Mouse (Mus musculus) kidney, postnatal 0 days (tissue): ENCODE results near the gene Aldh9a1. TPM values are rescaled to one million over a fixed set of nuclear protein-coding genes. Genes with fewer than 3 reads are reported as not detected.
A peak's percentile ranks its signal among the peaks of the same experiment; 100 is the strongest.

Experiments used
- ATAC-seq: fragments of 200-750 bp; cut with Nextera tagmentation; replicated peaks from 2 replicates; pipeline ENCODE4 v1.8.0; 2017; ENCODE audit warnings: low read depth, moderate number of reproducible peaks, moderate TSS enrichment, moderate library complexity; ENCODE audit not compliant: low FRiP score
- DNase-seq: peaks from one replicate; pipeline ENCODE4 v3.0.0-alpha.2; 2016; ENCODE audit warnings: low spot score
- H3K27ac ChIP-seq: fragments of 300-500 bp; sonication (generic); 2 replicates; pipeline ENCODE4 v1.5.1; 2014; ENCODE audit warnings: mild to moderate bottlenecking
- H3K27me3 ChIP-seq: fragments of 300-500 bp; sonication (generic); 2 replicates; pipeline ENCODE4 v1.6.1; 2014; ENCODE audit warnings: low read length, mixed read lengths; ENCODE audit not compliant: insufficient read depth
- H3K36me3 ChIP-seq: fragments of 300-500 bp; sonication (generic); 2 replicates; pipeline ENCODE4 v1.6.1; 2014; ENCODE audit warnings: low read length, mixed read lengths; ENCODE audit not compliant: insufficient read depth
- H3K4me1 ChIP-seq: fragments of 300-500 bp; sonication (generic); replicated peaks from 2 replicates; pipeline ENCODE4 v1.6.1; 2014; ENCODE audit warnings: antibody characterized with exemption, low read length, mixed read lengths; ENCODE audit not compliant: insufficient read depth
- H3K4me2 ChIP-seq: fragments of 300-500 bp; sonication (generic); 2 replicates; pipeline ENCODE4 v1.6.1; 2014; ENCODE audit warnings: mild to moderate bottlenecking, low read length, moderate library complexity, mixed read lengths
- H3K4me3 ChIP-seq: fragments of 300-500 bp; sonication (generic); replicated peaks from 2 replicates; pipeline ENCODE4 v1.5.1; 2014; ENCODE audit warnings: low read depth, low read length
- H3K9ac ChIP-seq: fragments of 300-500 bp; sonication (generic); 2 replicates; pipeline ENCODE4 v1.6.1; 2014; ENCODE audit warnings: low read depth, low read length
- H3K9me3 ChIP-seq: fragments of 300-500 bp; sonication (generic); replicated peaks from 2 replicates; pipeline ENCODE4 v1.6.1; 2016; ENCODE audit warnings: low read length, inconsistent platforms, mixed read lengths
- CTCF ChIP-seq: IDR thresholded peaks from 2 replicates; pipeline ENCODE4 v1.5.1; 2016; ENCODE audit warnings: antibody characterized with exemption, low read depth, mild to moderate bottlenecking, moderate library complexity
- WGBS: fragments of 180-500 bp; shearing (Covaris S2); extraction: QIAGEN DNeasy Blood & Tissue Kit; methylation state at CpG from one replicate; pipeline ENCODE4 v1.1.7; 2014; 5-methylcytosine and 5-hydroxymethylcytosine counted together
- polyA plus RNA-seq: library from polyadenylated mRNA; unstranded; fragments of >200 nt; fragmentation: Nextera tagmentation; extraction: Ambion mirVana; gene quantifications from 2 replicates; pipeline ENCODE4 v1.2.1, GENCODE M21; 2015

Aldh9a1 gene
- polyA plus RNA-seq, 1 experiment from 2014 or later, result 54.3 TPM

GRCm38 (mm10) chr1:167392687-167393086, 42.9 kb downstream of the Aldh9a1 start:
- peak overlapping the region; percentile 9; the same call in 1 of the 2 replicates for H3K27ac ChIP-seq
- H3K4me1 ChIP-seq, result peaks cover 8% of the 10 kb centered on the region
- H3K9ac ChIP-seq, result peak overlapping the region; percentile 81; the same call in 1 of the 2 replicates
- H3K27me3 ChIP-seq, result no peaks in the 10 kb centered on the region
- no peak for DNase-seq
- no peaks in the 10 kb centered on the region for H3K36me3 ChIP-seq
- TF ChIP-seq CTCF, result no peak
- ATAC-seq, result no peak
- no peaks in the 10 kb centered on the region for H3K9me3 ChIP-seq
- WGBS, result 14% methylated on average over 8 of the region's 8 CpGs
- peak overlapping the region; percentile 93 for H3K4me2 ChIP-seq
- H3K4me3 ChIP-seq, result peak overlapping the region; percentile 72

- DNase-seq (peak; percentile 27), ATAC-seq (peak; percentile 29)
- H3K4me3 ChIP-seq, result peak overlapping the region; percentile 72
- no peaks in the 10 kb centered on the region for H3K36me3 ChIP-seq
- H3K27me3 ChIP-seq, result no peaks in the 10 kb centered on the region
- no peaks in the 10 kb centered on the region for H3K9me3 ChIP-seq
- TF ChIP-seq CTCF, result peak; percentile 28
- H3K9ac ChIP-seq, result peak overlapping the region; percentile 81
- H3K4me1 ChIP-seq, result peaks cover 8% of the 10 kb centered on the region
- WGBS, result under 1% methylated on average over 15 of the region's 15 CpGs
- H3K27ac ChIP-seq, result no peak overlapping the region
- peak overlapping the region; percentile 93 for H3K4me2 ChIP-seq
Observed at GRCm38 (mm10) chr1:167393281-167393680, 43.5 kb downstream of the Aldh9a1 start.

DNA sequence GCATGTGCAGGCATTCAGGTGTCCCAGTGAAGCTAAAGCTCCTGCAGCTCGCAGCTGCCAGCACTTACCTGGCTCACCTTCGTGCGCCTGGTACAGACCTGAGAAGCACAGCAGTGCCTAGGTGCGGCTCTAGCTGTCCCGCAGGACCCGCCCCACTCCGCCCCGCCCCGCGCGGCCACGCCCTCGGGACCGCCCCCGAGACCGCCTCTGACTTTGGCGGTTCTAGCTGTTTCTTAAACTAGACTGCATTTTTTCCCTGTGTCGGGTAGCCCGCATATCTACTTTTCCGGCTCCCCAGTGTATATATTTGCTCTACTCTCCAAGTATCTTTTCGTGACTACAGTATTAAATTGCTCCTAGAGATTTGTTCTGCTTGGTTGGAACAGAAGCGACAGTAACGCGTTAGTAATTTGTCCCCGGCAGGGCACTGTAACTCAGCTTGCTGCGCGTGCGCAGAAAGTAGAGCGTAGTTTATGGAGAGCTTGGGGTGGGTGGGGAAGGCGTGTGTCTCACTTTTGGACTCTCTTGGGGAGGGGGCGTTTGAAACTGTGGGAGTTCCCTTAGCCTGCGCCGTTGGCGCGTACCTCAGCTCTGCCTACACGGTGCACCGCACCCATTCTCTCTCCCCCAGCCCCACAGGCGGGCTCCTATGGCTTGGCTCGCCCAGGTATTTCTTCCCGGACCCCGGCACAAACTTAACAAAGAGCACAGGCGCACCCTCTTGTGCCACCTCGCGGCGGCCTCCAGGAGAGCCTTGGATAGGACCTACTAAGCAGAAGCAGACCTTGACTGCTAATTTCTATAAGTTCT, 44.1 kb downstream of the Aldh9a1 start, which contains the start of gene Mgst3:
Gene Mgst3 (minus strand): TSS at position 159 of the 810 bp plus-strand sequence.
- DNase-seq (peak; percentile 98), ATAC-seq (peak; percentile 97)
- H3K27ac ChIP-seq, result peak within 1 kb of the TSS; percentile 87
- H3K4me3 ChIP-seq, result peak within 1 kb of the TSS; percentile 72
- TF ChIP-seq CTCF, result peak; percentile 73
- H3K9ac ChIP-seq, result peak within 1 kb of the TSS; percentile 81
- peak within 1 kb of the TSS; percentile 93 for H3K4me2 ChIP-seq
- under 1% methylated on average over 45 of the region's 45 CpGs for WGBS
- peaks cover 8% of the 10 kb centered on the region for H3K4me1 ChIP-seq
- no peaks in the 10 kb centered on the region for H3K36me3 ChIP-seq
- no peaks in the 10 kb centered on the region for H3K27me3 ChIP-seq
- no peaks in the 10 kb centered on the region for H3K9me3 ChIP-seq

DNA sequence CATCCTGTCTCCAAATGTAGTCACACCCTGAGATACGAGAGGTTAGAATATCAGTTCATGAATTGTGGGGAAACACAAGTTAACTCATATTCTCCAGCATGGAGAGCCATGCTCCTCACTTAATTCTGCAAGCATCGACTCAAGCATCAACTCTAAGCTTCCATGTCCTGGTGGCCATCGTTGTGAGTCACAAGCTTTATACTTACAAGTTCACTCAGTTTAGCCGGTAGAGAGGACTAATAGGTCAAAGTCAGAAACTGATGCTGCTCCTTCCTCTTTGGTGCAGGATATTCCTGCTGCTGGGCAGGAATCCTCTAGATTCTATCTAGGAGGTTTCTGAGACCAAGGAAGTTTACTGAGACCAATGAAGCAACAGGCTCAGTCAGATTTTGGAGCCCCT, 55.4 kb downstream of the Aldh9a1 start:
- H3K9me3 ChIP-seq, result no peaks in the 10 kb centered on the region
- no peak for DNase-seq
- WGBS, result 85% methylated on average over 4 of the region's 4 CpGs
- no peaks in the 10 kb centered on the region for H3K27me3 ChIP-seq
- no peak overlapping the region for H3K27ac ChIP-seq
- TF ChIP-seq CTCF, result no peak
- no peak for ATAC-seq
- H3K4me3 ChIP-seq, result no peak overlapping the region
- no peaks in the 10 kb centered on the region for H3K4me1 ChIP-seq
- H3K9ac ChIP-seq, result no peak overlapping the region
- H3K4me2 ChIP-seq, result no peak overlapping the region
- H3K36me3 ChIP-seq, result no peaks in the 10 kb centered on the region

GRCm38 (mm10) chr1:167409601-167410000, 59.8 kb downstream of the Aldh9a1 start:
- Histone ChIP-seq H3K36me3 (no peaks in the 10 kb centered on the region), H3K9me3 (no peaks in the 10 kb centered on the region), H3K9ac (no peak overlapping the region), H3K4me2 (no peak overlapping the region), H3K4me1 (no peaks in the 10 kb centered on the region), H3K27ac (no peak overlapping the region), H3K27me3 (no peaks in the 10 kb centered on the region), H3K4me3 (no peak overlapping the region)
- ATAC-seq (no peak), DNase-seq (no peak)
- 82% methylated on average over 4 of the region's 4 CpGs for WGBS
- TF ChIP-seq CTCF, result no peak

- H3K27me3 ChIP-seq, result no peaks in the 10 kb centered on the region
- no peak for ATAC-seq
- 61% methylated on average over 12 of the region's 12 CpGs for WGBS
Observed at GRCm38 (mm10) chr1:167411991-167412715, 62.4 kb downstream of the Aldh9a1 start.

More at GRCm38 (mm10) chr1:167411991-167412715, 62.4 kb downstream of the Aldh9a1 start:
- no peak for TF ChIP-seq CTCF
- no peak for DNase-seq
- Histone ChIP-seq H3K36me3 (no peaks in the 10 kb centered on the region), H3K4me2 (no peak overlapping the region), H3K27ac (no peak overlapping the region), H3K9me3 (no peaks in the 10 kb centered on the region), H3K9ac (no peak overlapping the region), H3K4me3 (no peak overlapping the region), H3K4me1 (no peaks in the 10 kb centered on the region)
